Mouse (Mus musculus) brown adipose tissue, adult 24 weeks (tissue): ENCODE data around the gene Spata33. TPM values are rescaled to one million over a fixed set of nuclear protein-coding genes. Genes with fewer than 3 reads are reported as not detected.

Experiments used
- polyA plus RNA-seq: library from polyadenylated mRNA; stranded (reverse); fragments of >200 nt; gene quantifications from 2 replicates; pipeline ENCODE4 v1.2.4, GENCODE M21; 2012; ENCODE audit not compliant: missing spikeins, insufficient read depth, insufficient read length

The Spata33 gene
- polyA plus RNA-seq, 1 experiment: 5.8 TPM

Other genes with a start within 250 kb of the Spata33 start
- gene Ankrd11, start 170.6 kb upstream of the Spata33 start, polyA plus RNA-seq: 33.3 and 37.9 TPM in 2 replicates
- 154 and 173 TPM in 2 replicates for gene Spg7, start 149.9 kb upstream of the Spata33 start, polyA plus RNA-seq
- gene Rpl13, start 110.5 kb upstream of the Spata33 start, polyA plus RNA-seq: 615 and 813 TPM in 2 replicates
- not detected in 2 replicates for gene Cpne7, start 95.5 kb upstream of the Spata33 start, polyA plus RNA-seq
- 3.4 and 4.3 TPM in 2 replicates for gene Sult5a1, start 54.5 kb upstream of the Spata33 start, polyA plus RNA-seq
- 29.4 and 31.2 TPM in 2 replicates for gene Dpep1, start 26.6 kb upstream of the Spata33 start, polyA plus RNA-seq
- 34.7 and 39.5 TPM in 2 replicates for gene Chmp1a, start 69 bp upstream of the Spata33 start, polyA plus RNA-seq
- 11.4 and 12.3 TPM in 2 replicates for gene Cdk10, start 12.0 kb downstream of the Spata33 start, polyA plus RNA-seq
- gene Spata2l, start 23.4 kb downstream of the Spata33 start, polyA plus RNA-seq: 1.4 and 1.9 TPM in 2 replicates
- gene Zfp276, start 41.4 kb downstream of the Spata33 start, polyA plus RNA-seq: 3.3 and 7.7 TPM in 2 replicates
- gene Vps9d1, start 41.5 kb downstream of the Spata33 start, polyA plus RNA-seq: 7.7 and 8.5 TPM in 2 replicates
- not detected in 2 replicates for gene Fanca, start 105.7 kb downstream of the Spata33 start, polyA plus RNA-seq
- gene Spire2, start 119.9 kb downstream of the Spata33 start, polyA plus RNA-seq: not detected in 2 replicates
- gene Tcf25, start 160.9 kb downstream of the Spata33 start, polyA plus RNA-seq: 203 and 244 TPM in 2 replicates
- gene Mc1r, start 194.3 kb downstream of the Spata33 start, polyA plus RNA-seq: not detected in 2 replicates
- gene Tubb3, start 198.6 kb downstream of the Spata33 start, polyA plus RNA-seq: 0.75 TPM in 1 of 2 replicates, not detected in the other
- gene Def8, start 210.7 kb downstream of the Spata33 start, polyA plus RNA-seq: 14.4 and 15.7 TPM in 2 replicates